Mouse (Mus musculus) MEL (cell line): ENCODE measurements around the gene Gm49361. TPM values are rescaled to one million over a fixed set of nuclear protein-coding genes. Genes with fewer than 3 reads are reported as not detected.

Source experiments
- DNase-seq: peaks from one replicate; pipeline ENCODE4 v3.0.0; 2011; ENCODE audit warnings: low read depth, low spot score
- H3K27ac ChIP-seq: 2 replicates; pipeline ENCODE4 v1.5.1; 2012; ENCODE audit warnings: low read depth, mild to moderate bottlenecking, control low read depth, low read length, moderate library complexity; ENCODE audit not compliant: control insufficient read depth
- H3K27me3 ChIP-seq, 2 experiments: fragments of 150-350 bp in 1 of 2; sonication (generic) in 1 of 2; 2 replicates each; pipeline ENCODE4 v1.6.1; 2012; ENCODE audit warnings: low read length in 2 of 2, mild to moderate bottlenecking in 2 of 2, improper control_type of control experiment in 1 of 2, moderate library complexity in 1 of 2; ENCODE audit not compliant: insufficient read depth in 2 of 2, control insufficient read depth in 1 of 2
- H3K36me3 ChIP-seq, 2 experiments: 2 replicates each; pipeline ENCODE4 v1.6.1; 2012 to 2014; ENCODE audit warnings: low read length in 2 of 2, improper control_type of control experiment in 1 of 2, inconsistent platforms in 1 of 2, mild to moderate bottlenecking in 1 of 2; ENCODE audit not compliant: insufficient read depth in 2 of 2, control insufficient read depth in 1 of 2
- H3K4me1 ChIP-seq, 2 experiments: fragments of 150-350 bp in 1 of 2; sonication (generic) in 1 of 2; 2 replicates each; pipeline ENCODE4 v1.6.1; 2012; ENCODE audit warnings: low read length in 2 of 2, improper control_type of control experiment in 1 of 2, mild to moderate bottlenecking in 1 of 2; ENCODE audit not compliant: insufficient read depth in 2 of 2, control insufficient read depth in 1 of 2
- H3K4me3 ChIP-seq, 2 experiments: fragments of 150-350 bp in 1 of 2; sonication (generic) in 1 of 2; 2 replicates each; pipeline ENCODE4 v1.5.1; 2012; ENCODE audit warnings: low read depth in 2 of 2, low read length in 2 of 2, mild to moderate bottlenecking in 2 of 2, moderate library complexity in 2 of 2, control low read depth in 1 of 2, improper control_type of control experiment in 1 of 2; ENCODE audit not compliant: control insufficient read depth in 1 of 2, insufficient read depth in 1 of 2
- H3K79me2 ChIP-seq: 2 replicates; pipeline ENCODE4 v1.6.1; 2012; ENCODE audit warnings: mild to moderate bottlenecking, low read length, moderate library complexity; ENCODE audit not compliant: control insufficient read depth, poor library complexity, insufficient read depth
- H3K9ac ChIP-seq: 2 replicates; pipeline ENCODE4 v1.6.1; 2012; ENCODE audit warnings: low read depth, mild to moderate bottlenecking, control low read depth, low read length, moderate library complexity; ENCODE audit not compliant: control insufficient read depth, poor library complexity, severe bottlenecking
- H3K9me3 ChIP-seq: fragments of 150-350 bp; sonication (generic); replicated peaks from 2 replicates; pipeline ENCODE4 v1.6.1; 2012; ENCODE audit warnings: mild to moderate bottlenecking, low read length, improper control_type of control experiment, moderate library complexity; ENCODE audit not compliant: insufficient read depth
- BHLHE40 ChIP-seq: IDR thresholded peaks from 2 replicates; pipeline ENCODE4 v1.6.1; 2012; ENCODE audit warnings: low read depth, mild to moderate bottlenecking, inconsistent platforms, low read length, improper control_type of control experiment, borderline replicate concordance
- CHD1 ChIP-seq: IDR thresholded peaks from 2 replicates; pipeline ENCODE4 v1.6.1; 2012; ENCODE audit warnings: low read depth, mild to moderate bottlenecking, inconsistent platforms, low read length, improper control_type of control experiment
- CTCF ChIP-seq, 3 experiments: IDR thresholded peaks in 2 of 3; conservative IDR thresholded peaks in 1 of 3; 2 replicates each; pipeline ENCODE4 v1.5.1; 2011 to 2012; ENCODE audit warnings: low read length in 3 of 3, low read depth in 2 of 3, mild to moderate bottlenecking in 2 of 3, improper control_type of control experiment in 1 of 3, inconsistent platforms in 1 of 3, mixed read lengths in 1 of 3, moderate library complexity in 1 of 3; ENCODE audit not compliant: control insufficient read depth in 1 of 3, insufficient read depth in 1 of 3, poor library complexity in 1 of 3, severe bottlenecking in 1 of 3
- E2F4 ChIP-seq: IDR thresholded peaks from 2 replicates; pipeline ENCODE4 v1.6.1; 2011; ENCODE audit warnings: low read depth, low read length, improper control_type of control experiment, borderline replicate concordance
- ELF1 ChIP-seq: IDR thresholded peaks from 2 replicates; pipeline ENCODE4 v1.6.1; 2014; ENCODE audit warnings: low read depth, mild to moderate bottlenecking, inconsistent platforms, low read length, improper control_type of control experiment, moderate library complexity
- EP300 ChIP-seq, 2 experiments: IDR thresholded peaks; 2 replicates each; pipeline ENCODE4 v1.6.1; 2011; ENCODE audit warnings: improper control_type of control experiment in 2 of 2, low read length in 2 of 2, low read depth in 1 of 2, mild to moderate bottlenecking in 1 of 2
- ETS1 ChIP-seq: IDR thresholded peaks from 2 replicates; pipeline ENCODE4 v1.6.1; 2012; ENCODE audit warnings: low read depth, mild to moderate bottlenecking, inconsistent platforms, low read length, improper control_type of control experiment, moderate library complexity
- GATA1 ChIP-seq: IDR thresholded peaks from 2 replicates; pipeline ENCODE4 v1.6.1; 2011; ENCODE audit warnings: low read depth, low read length, improper control_type of control experiment
- HCFC1 ChIP-seq: IDR thresholded peaks from 2 replicates; pipeline ENCODE4 v1.6.1; 2012; ENCODE audit warnings: low read depth, mild to moderate bottlenecking, inconsistent platforms, low read length, improper control_type of control experiment, moderate library complexity
- MAFK ChIP-seq: IDR thresholded peaks from 2 replicates; pipeline ENCODE4 v1.6.1; 2011; ENCODE audit warnings: low read depth, mild to moderate bottlenecking, low read length, improper control_type of control experiment, borderline replicate concordance
- MAX ChIP-seq: IDR thresholded peaks from 2 replicates; pipeline ENCODE4 v1.6.1; 2011; ENCODE audit warnings: low read length, improper control_type of control experiment
- MEF2A ChIP-seq: IDR thresholded peaks from 2 replicates; pipeline ENCODE4 v1.6.1; 2014; ENCODE audit warnings: low read depth, mild to moderate bottlenecking, inconsistent platforms, low read length, improper control_type of control experiment; ENCODE audit not compliant: poor library complexity, insufficient replicate concordance, severe bottlenecking; ENCODE audit errors: extremely low read depth
- MYB ChIP-seq: IDR thresholded peaks from 2 replicates; pipeline ENCODE4 v1.6.1; 2011; ENCODE audit warnings: mild to moderate bottlenecking, low read depth, low read length, improper control_type of control experiment
- MYC ChIP-seq: IDR thresholded peaks from 2 replicates; pipeline ENCODE4 v1.6.1; 2011; ENCODE audit warnings: low read depth, mild to moderate bottlenecking, low read length, improper control_type of control experiment, moderate library complexity
- NELFE ChIP-seq: IDR thresholded peaks from 2 replicates; pipeline ENCODE4 v1.6.1; 2011; ENCODE audit warnings: low read depth, low read length, improper control_type of control experiment
- NRF1 ChIP-seq: IDR thresholded peaks from 2 replicates; pipeline ENCODE4 v1.6.1; 2014; ENCODE audit warnings: low read depth, mild to moderate bottlenecking, inconsistent platforms, low read length, improper control_type of control experiment, moderate library complexity; ENCODE audit not compliant: poor library complexity, insufficient read depth, severe bottlenecking
- POLR2A ChIP-seq, 2 experiments: IDR thresholded peaks; 2 replicates each; pipeline ENCODE4 v1.6.1; 2011 to 2012; ENCODE audit warnings: low read length in 2 of 2, mild to moderate bottlenecking in 2 of 2, control low read depth in 1 of 2, improper control_type of control experiment in 1 of 2, low read depth in 1 of 2, moderate library complexity in 1 of 2; ENCODE audit not compliant: control insufficient read depth in 1 of 2, insufficient read depth in 1 of 2, poor library complexity in 1 of 2
- POLR2AphosphoS5 ChIP-seq: IDR thresholded peaks from 2 replicates; pipeline ENCODE4 v1.6.1; 2012; ENCODE audit warnings: low read depth, borderline replicate concordance, mild to moderate bottlenecking, inconsistent platforms, low read length, moderate library complexity, mixed read lengths
- RAD21 ChIP-seq: IDR thresholded peaks from 2 replicates; pipeline ENCODE4 v1.6.1; 2011; ENCODE audit warnings: mild to moderate bottlenecking, low read depth, low read length, improper control_type of control experiment
- SIN3A ChIP-seq: IDR thresholded peaks from 2 replicates; pipeline ENCODE4 v1.6.1; 2012; ENCODE audit warnings: low read length, improper control_type of control experiment, inconsistent platforms
- TBP ChIP-seq: IDR thresholded peaks from 2 replicates; pipeline ENCODE4 v1.8.0; 2011; ENCODE audit warnings: low read depth, low read length, improper control_type of control experiment
- UBTF ChIP-seq: IDR thresholded peaks from 2 replicates; pipeline ENCODE4 v1.6.1; 2012; ENCODE audit warnings: low read depth, mild to moderate bottlenecking, inconsistent platforms, low read length, improper control_type of control experiment, moderate library complexity, borderline replicate concordance; ENCODE audit not compliant: insufficient read depth
- ZC3H11A ChIP-seq: IDR thresholded peaks from 2 replicates; pipeline ENCODE4 v1.6.1; 2012; ENCODE audit warnings: low read depth, mild to moderate bottlenecking, inconsistent platforms, low read length, improper control_type of control experiment
- ZKSCAN1 ChIP-seq: IDR thresholded peaks from 2 replicates; pipeline ENCODE4 v1.6.1; 2012; ENCODE audit warnings: low read depth, mild to moderate bottlenecking, inconsistent platforms, low read length, improper control_type of control experiment, moderate library complexity
- ZNF384 ChIP-seq: IDR thresholded peaks from 2 replicates; pipeline ENCODE4 v1.6.1; 2012; ENCODE audit warnings: low read depth, mild to moderate bottlenecking, inconsistent platforms, low read length, improper control_type of control experiment
- polyA plus RNA-seq, 2 experiments: library from polyadenylated mRNA; stranded (reverse) in 1 of 2; unstranded in 1 of 2; fragments of >175 nt in 1 of 2; fragments of >200 nt in 1 of 2; gene quantifications; 2 replicates each; pipeline versions ENCODE4 v1.2.1 to v1.2.4; 2012; ENCODE audit warnings: low replicate concordance in 2 of 2, low read depth in 1 of 2; ENCODE audit not compliant: insufficient read length in 2 of 2, insufficient read depth in 1 of 2, missing spikeins in 1 of 2
- total RNA-seq: library from RNA; depleted of rRNA; stranded (reverse); fragments of 300-350 nt; gene quantifications from 2 replicates; pipeline ENCODE4 v1.2.3, GENCODE M21; 2012

Gm49361 gene
- total and polyA plus RNA-seq, 3 experiments: not detected

- no peaks in the 10 kb centered on the region; a peak in 1 of 4 replicates for H3K4me1 ChIP-seq
- no peaks in the 10 kb centered on the region for H3K27me3 ChIP-seq
- peak; percentile 56 for DNase-seq
- no peak overlapping the region for H3K4me3 ChIP-seq
- H3K9ac ChIP-seq: no peak overlapping the region
- no peak overlapping the region for H3K27ac ChIP-seq
- no peak for TF ChIP-seq SIN3A
- no peak for TF ChIP-seq ETS1
- TF ChIP-seq CHD1: no peak
- no peak for TF ChIP-seq POLR2AphosphoS5
- TF ChIP-seq MAX: no peak
- no peak for TF ChIP-seq MYB
- no peak for TF ChIP-seq NELFE
- H3K79me2 ChIP-seq: peaks cover 5% of the 10 kb centered on the region
- H3K9me3 ChIP-seq: no peaks in the 10 kb centered on the region
- peaks cover 8 to 38% of the 10 kb centered on the region in 2 experiments for H3K36me3 ChIP-seq
Observed at GRCm38 (mm10) chr14:57607500-57607899, 138.4 kb downstream of the Gm49361 start.

GRCm38 (mm10) chr14:57606663-57607365 is 139.1 kb downstream of the Gm49361 start:
- no peak for TF ChIP-seq ZKSCAN1
- no peak for TF ChIP-seq E2F4
- TF ChIP-seq MYB: no peak
- TF ChIP-seq MYC: no peak
- no peak for DNase-seq

GRCm38 (mm10) chr14:57593279-57593678 is 152.6 kb downstream of the Gm49361 start:
- no peaks in the 10 kb centered on the region for H3K79me2 ChIP-seq
- DNase-seq: no peak
- no peaks in the 10 kb centered on the region for H3K27me3 ChIP-seq
- no peaks in the 10 kb centered on the region for H3K9me3 ChIP-seq
- H3K27ac ChIP-seq: no peak overlapping the region
- H3K36me3 ChIP-seq: peaks cover 6 to 42% of the 10 kb centered on the region in 2 experiments
- H3K4me3 ChIP-seq: no peak overlapping the region
- no peak for TF ChIP-seq MAFK
- no peak for TF ChIP-seq GATA1
- no peak for TF ChIP-seq TBP
- TF ChIP-seq NRF1: no peak
- TF ChIP-seq RAD21: no peak
- no peak for TF ChIP-seq MYC
- TF ChIP-seq UBTF: no peak
- no peak for TF ChIP-seq MEF2A
- no peak for TF ChIP-seq CTCF (IDR thresholded peaks at IDR 0.05 in 2 of 3, conservative IDR thresholded peaks at IDR 0.05 in 1 of 3; ENCODE audit: control insufficient read depth in 1 of 3, insufficient read depth in 1 of 3, low read depth in 2 of 3, low read length in 3 of 3, poor library complexity in 1 of 3, severe bottlenecking in 1 of 3)
- TF ChIP-seq POLR2A (IDR thresholded peaks at IDR 0.05; ENCODE audit: control insufficient read depth in 1 of 2, insufficient read depth in 1 of 2, low read depth in 1 of 2, low read length in 2 of 2, poor library complexity in 1 of 2): no peak
- no peak for TF ChIP-seq ELF1
- TF ChIP-seq EP300 (IDR thresholded peaks at IDR 0.05; ENCODE audit: low read depth in 1 of 2, low read length in 2 of 2): no peak
- TF ChIP-seq POLR2AphosphoS5: no peak
- no peak for TF ChIP-seq HCFC1
- no peak for TF ChIP-seq ZNF384
- no peak for TF ChIP-seq ZC3H11A
- TF ChIP-seq BHLHE40: no peak
- no peak overlapping the region for H3K9ac ChIP-seq
- H3K4me1 ChIP-seq: no peaks in the 10 kb centered on the region

More at GRCm38 (mm10) chr14:57606663-57607365, 139.1 kb downstream of the Gm49361 start:
- Histone ChIP-seq H3K4me1 (no peaks in the 10 kb centered on the region; a peak in 1 of 4 replicates), H3K9ac (no peak overlapping the region), H3K27me3 (no peaks in the 10 kb centered on the region), H3K9me3 (no peaks in the 10 kb centered on the region), H3K4me3 (no peak overlapping the region), H3K27ac (no peak overlapping the region), H3K79me2 (peaks cover 5% of the 10 kb centered on the region), H3K36me3 (peaks cover 8 to 38% of the 10 kb centered on the region in 2 experiments)
